Mouse (Mus musculus): ENCODE data around the gene Rab6a.

Rab6a gene

DNA sequence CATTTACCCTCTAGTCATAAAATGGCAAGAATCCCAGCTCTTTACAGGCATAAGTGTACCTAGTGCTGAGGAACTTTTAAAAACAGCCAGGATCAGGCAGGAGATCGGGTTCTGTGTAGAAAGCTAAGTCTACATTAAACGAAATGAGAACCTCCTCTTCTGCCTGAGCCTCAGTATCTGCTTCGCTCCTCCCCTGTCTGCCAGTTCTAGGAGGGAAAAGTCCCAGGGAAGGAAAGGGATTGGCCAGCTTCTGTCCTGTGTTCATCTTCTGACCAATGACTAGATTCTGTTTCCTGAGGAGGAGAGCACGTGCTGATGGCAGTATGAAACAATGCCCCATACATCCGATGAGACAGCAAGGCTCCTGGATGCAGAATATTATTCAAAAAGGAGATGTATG, 73.9 kb downstream of the Rab6a start:
- DNase-seq (ENCODE audit: low read depth, low spot score) = no peak

DNA sequence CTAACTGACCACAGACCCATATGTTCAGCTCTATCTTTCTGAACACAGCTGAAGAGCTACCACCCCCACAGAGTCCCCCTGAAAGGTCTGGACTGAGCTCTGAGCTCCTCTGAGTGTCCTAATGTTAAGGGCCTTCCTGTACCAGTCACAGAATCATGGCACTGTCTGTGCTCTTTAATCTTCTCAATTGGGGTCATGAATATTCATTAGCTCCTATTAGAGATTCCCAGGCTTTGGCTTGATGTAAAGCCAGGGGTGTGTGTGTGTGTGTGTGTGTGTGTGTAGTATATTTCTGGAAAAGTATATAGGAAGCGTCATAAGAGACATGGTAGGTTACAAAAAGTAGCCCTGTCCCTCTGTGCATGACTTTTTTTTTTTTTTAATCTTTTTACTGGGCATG, 76.0 kb downstream of the Rab6a start:
- no peak for DNase-seq (ENCODE audit: low read depth, low spot score)

DNA sequence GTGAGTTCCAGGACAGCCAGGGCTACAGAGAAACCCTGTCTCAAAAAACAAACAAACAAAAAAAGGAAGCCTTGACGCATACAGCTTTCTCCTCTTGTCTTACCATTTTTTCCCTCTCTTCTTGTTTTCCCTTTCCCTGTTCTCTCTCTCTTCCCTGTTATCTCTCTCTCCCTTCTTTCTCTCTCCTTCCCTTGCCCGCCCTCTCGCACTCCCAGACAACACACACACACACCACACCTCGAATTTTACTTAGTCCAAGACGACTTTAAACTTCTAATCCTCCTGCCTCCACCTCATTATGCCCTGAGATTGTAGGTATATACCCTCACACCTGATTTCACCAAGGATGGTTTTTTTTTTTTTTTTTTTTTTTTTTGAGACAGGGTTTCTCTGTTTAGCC, 76.9 kb downstream of the Rab6a start:
- DNase-seq (ENCODE audit: low read depth, low spot score) = no peak

DNA sequence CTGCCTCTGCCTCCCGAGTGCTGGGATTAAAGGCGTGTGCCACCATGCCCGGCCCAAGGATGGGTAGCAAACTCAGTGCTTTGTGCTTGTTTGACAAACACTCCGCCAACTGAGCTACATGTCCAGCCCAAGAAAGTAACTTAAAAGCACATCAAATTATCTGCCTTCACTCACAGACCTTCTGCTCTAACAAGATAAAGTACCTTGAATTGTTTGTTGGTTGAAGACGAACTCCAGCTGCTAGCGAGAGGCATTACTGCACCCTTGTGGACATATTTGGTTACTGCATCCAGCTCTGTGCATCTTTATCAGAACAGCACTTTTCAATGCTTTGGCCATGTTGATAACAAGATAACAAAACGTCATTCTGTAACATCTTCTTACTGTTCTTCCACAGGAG, 77.3 kb downstream of the Rab6a start:
- peak; percentile 76 for DNase-seq (ENCODE audit: low read depth, low spot score)

DNA sequence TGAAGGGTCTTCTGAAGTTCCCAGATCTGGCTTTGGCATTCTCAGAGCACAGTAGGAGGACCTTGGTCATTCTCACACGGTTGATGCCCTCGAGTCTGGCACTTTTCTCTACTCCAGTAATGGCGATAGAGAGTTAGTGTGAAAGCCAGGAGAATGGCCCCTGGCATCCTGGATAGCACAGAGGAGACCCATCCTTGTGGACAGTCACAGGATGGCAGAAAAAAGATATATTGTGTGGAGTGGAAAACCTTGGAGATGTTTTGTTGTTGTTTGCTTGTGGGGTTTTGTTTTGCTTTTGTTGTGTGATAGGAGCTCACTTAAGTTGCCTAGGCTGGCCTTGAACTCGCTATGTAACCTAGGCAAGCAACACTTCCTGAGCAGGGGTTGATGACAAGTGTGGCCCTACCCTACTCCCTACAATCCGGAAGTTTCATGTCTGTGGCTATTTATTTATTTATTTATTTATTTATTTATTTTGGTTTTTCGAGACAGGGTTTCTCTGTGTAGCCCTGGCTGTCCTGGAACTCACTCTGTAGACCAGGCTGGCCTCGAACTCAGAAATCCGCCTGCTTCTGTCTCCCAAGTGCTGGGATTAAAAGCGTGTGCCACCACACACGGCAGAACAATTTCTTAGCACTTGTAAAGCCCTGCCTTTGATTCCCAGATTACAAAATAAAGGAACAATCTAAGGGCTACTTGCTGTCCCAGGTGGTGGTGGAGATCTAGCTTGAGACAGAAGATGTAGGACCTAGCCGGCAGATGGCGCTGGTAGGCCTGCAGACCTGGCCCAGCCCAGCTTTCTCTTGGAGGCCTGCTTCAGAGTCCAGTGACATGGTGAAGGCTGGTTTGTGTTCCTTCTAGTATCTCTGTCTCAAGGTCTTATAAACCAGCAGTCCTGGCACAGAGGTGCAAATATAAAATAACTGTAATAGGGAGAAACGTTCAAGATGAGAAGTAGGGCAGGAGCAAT, 78.1 kb downstream of the Rab6a start:
- peak; percentile 79 for DNase-seq (ENCODE audit: low read depth, low spot score)

DNA sequence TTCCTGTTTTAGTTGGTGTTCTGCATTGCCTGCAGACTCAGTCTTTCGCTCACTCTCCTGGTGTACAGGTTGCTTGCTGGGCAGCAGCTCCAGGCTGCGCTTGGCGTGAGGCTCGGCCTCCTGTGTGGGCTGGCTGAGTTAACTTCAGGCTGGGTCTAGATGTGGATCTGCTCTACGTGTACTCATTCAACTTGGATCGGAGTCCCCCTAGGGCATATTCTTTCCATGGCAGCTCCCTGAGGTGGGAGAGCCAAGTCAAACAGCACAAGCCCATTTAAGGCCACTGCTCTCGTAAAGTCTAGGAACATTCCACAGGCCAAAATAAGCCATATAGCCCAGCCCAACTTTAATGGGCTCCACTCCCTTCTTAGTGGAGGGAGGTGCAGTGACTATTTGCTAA, 81.3 kb downstream of the Rab6a start:
- DNase-seq (ENCODE audit: low read depth, low spot score) = no peak

Data from mesoderm, embryonic 11.5 days (tissue).